Mouse (Mus musculus): Measurements from ENCODE around the gene Nthl1. TPM values are rescaled to one million over a fixed set of nuclear protein-coding genes. Genes with fewer than 3 reads are reported as not detected.
A peak's percentile ranks its signal among the peaks of the same experiment; 100 is the strongest.

Gene Nthl1
- total RNA-seq, 2 experiments from 2014 or later: 2.3 TPM

DNA sequence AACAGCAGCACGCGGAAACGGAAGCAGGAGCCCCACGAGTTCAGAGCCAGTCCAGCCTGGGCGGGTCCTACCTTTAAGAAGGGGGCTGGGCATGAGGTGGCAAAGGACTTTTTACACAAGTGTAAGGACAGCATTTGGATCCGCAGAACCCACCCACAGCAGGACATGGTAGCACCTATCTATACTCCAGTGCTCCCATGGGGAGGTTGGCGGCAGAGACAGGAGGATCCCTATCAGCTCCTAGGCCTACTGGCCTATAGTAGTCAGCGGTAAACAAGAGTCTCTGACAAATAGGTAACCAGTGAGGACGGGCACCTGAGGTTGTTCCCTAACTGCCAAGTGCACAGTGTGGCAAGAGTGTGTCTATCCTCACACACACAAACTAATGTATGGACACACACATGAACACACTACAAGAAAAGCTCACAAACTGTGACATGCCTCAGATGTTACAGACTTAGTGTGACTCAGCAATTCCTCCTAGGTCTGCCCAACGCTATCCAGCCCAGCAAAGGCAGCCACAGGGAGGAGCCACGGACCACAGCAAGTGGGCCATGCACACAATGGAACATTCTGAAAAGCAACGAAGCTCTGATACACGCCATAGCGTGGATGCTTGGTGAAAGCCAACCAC lies 14.8 kb upstream of the Nthl1 start:
- no peak for DNase-seq
- intact Hi-C loops (cut with DNase I): no loop called here

DNA sequence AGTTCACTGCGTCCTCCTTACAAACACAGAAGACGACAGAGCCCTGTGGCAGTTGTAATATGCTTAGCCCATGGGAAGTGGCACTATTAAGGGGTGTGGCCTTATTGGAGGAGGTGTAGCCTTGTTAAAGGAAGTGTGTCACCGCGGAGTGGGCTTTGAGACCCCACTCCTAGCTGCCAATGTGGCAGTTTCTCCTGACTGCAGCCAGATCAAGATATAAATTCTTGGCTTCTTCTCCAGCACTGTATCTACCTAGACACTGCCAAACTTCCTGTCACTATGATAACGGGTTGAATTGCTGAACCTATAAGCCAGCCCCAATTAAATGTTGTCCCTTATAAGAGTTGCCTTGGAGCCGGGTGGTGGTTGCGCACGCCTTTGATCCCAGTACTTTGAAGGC lies 7.0 kb upstream of the Nthl1 start:
- no peak for DNase-seq
- intact Hi-C loops (cut with DNase I): loop anchor here (5.0 kb wide), 1 partner anchor 93 kb away; the partner anchor contains the start of gene Rab26

- DNase-seq: peak; percentile 58 to 74
- intact Hi-C loops (cut with DNase I): loop anchor here (2.0 to 5.0 kb wide), 2 partner anchors 22 to 96 kb away; partner anchors contain the start of genes Rab26 and Slc9a3r2
Observed at GRCm38 (mm10) chr17:24628646-24629045, 3.8 kb upstream of the Nthl1 start.

- intact Hi-C loops (cut with DNase I): no loop called here
- no peak for DNase-seq
Observed at GRCm38 (mm10) chr17:24630072-24630471, 2.4 kb upstream of the Nthl1 start.

- peak; percentile 57 to 68 for DNase-seq
- intact Hi-C loops (cut with DNase I): no loop called here
Observed at GRCm38 (mm10) chr17:24632813-24633449, 451 bp downstream of the Nthl1 start.

- no peak for DNase-seq
- intact Hi-C loops (cut with DNase I): no loop called here
Observed at GRCm38 (mm10) chr17:24633831-24634230, 1.4 kb downstream of the Nthl1 start.

DNA sequence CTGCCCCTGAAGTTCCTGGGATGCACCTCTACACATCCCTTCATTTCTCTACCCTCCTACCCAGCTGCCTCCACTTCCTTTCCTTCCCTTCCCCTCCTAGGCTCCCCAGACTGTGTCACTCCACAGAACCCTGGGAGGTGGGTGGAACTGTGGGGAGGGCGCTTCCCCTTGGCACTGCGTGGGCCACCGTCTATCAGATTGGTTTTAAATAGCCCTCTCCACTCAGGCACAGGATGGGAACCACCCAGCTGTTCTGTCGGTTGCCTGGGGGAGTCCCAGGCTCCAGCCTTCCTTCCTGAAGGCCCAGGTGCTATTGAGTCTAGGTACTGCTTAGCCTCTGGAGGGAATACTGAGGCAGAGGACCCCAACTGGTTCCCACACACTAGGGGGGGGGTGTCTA lies 2.5 kb downstream of the Nthl1 start:
- intact Hi-C loops (cut with DNase I): no loop called here
- peak in 1 of 2 experiments; percentile 15 for DNase-seq

GRCm38 (mm10) chr17:24635694-24636093 lies 3.2 kb downstream of the Nthl1 start:
- DNase-seq: no peak
- intact Hi-C loops (cut with DNase I): no loop called here

DNA sequence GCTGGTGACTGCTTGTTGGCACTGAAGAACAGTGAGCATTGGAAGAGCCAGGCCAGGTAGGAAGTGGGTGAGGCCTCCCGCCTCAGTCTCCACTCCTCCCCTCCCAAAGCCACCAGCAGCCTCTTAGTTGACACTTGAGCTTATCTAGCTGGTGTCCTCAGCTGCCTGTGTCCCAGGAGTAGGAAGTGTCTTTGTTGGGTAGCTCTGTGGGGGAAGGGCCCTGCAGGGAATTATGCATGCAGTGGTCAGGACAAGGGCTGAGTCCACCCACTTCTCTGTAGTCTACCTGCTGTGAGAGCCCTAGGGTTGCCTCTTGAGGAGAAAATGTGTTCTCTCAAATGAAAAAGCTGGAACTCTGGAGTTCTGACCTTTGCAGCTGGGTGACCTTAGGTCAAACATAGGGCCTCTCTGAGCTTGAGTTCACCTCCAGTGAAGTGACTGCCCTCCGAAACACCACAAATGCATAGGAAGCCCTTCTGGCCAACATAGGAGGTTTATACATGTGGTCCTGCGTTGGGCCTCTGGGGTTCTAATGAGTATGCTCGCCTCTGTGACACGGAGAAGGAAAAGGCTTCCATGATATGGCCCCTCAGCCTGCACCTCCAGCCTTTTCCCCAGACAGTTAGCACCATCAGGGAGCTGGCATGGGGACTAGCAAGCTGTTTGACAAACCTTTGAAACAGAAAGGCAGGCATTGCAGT lies 4.5 kb downstream of the Nthl1 start:
- DNase-seq: no peak
- intact Hi-C loops (cut with DNase I): no loop called here

DNA sequence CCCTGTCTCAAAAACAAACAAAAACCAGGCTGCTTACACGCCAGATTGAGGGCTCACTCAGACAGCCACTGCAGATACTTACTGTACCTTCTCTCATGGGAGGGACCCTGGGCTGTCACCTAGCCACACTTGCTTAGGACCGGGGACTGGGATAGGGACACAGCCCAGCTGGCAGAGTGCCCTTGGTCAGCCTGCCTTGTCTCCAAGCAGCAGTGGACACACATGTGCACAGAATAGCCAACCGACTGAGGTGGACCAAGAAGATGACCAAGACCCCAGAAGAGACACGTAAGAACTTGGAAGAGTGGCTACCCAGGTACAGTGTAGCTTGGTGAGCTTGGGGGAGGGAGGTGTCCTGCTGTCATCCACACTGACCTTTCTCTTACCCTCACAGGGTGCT lies 5.7 kb downstream of the Nthl1 start:
- intact Hi-C loops (cut with DNase I): no loop called here
- no peak for DNase-seq

DNA sequence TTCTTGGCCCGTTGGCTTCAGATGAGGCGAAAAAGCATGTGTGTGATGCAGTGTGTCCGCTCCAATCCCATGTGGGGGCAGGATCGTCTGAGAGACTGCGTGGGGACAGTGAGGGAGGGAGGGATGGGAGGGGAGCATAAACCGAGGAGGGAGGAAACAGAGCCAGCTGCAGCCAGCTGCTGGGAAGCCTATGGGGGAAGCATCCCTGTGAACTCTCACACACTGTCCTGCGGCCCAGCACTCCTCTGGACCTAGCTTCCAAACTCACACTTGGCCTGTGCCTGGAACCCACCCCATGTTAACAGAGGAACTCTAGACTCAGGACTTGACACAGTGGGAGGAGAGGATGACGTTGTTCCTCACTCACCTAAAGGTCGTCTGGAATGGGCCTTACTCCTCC lies 6.4 kb downstream of the Nthl1 start:
- intact Hi-C loops (cut with DNase I): no loop called here

DNA sequence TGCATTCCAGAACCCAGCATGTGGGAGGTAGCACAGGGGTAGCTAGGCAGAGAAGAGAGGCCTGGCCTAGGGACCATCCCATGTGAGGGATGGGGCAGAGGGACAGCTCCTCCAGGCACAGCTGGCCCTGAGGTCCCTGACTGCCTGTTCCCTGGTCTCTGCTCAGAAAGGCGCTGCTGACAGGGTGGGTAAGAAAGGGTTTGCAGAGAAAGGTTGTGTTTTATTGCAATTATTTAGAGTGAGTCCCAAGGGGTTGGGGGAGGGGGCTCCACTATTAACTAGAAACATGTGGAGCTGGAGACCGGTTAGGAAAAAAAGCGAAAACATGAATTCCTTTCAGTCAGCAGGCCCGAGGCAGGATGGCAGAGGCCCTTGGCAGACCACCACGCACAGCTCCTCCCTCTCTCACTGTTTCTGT lies 7.1 kb downstream of the Nthl1 start:
- intact Hi-C loops (cut with DNase I): no loop called here
- DNase-seq: no peak

More for the DNA sequence above, 6.4 kb downstream of the Nthl1 start:
- peak in 1 of 2 experiments; percentile 20 for DNase-seq

GRCm38 (mm10) chr17:24640119-24640518 lies 7.6 kb downstream of the Nthl1 start:
- intact Hi-C loops (cut with DNase I): no loop called here
- DNase-seq: no peak

GRCm38 (mm10) chr17:24640581-24640980 lies 8.1 kb downstream of the Nthl1 start:
- intact Hi-C loops (cut with DNase I): no loop called here
- no peak for DNase-seq

DNA sequence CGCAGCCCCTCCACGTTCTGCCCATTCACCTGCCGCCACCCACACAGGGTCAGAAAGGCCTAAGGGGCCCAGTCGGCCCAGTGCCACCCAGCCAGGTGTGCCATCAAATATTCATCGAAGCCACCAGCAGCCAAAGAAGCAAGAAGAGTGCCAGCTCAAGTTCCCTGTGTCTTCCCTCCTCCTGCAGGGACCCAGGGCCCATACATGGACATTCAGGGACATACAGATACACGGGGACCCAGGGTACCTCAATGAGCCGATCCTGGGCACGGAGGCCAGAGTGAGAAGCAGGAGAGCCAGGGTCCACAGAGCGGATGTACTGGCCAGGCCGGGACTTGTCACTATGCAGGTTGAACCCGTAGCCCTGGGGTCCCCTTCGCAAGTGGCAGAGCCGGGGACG lies 9.5 kb downstream of the Nthl1 start:
- intact Hi-C loops (cut with DNase I): no loop called here
- DNase-seq: no peak

GRCm38 (mm10) chr17:24642791-24643343 lies 10.4 kb downstream of the Nthl1 start:
- intact Hi-C loops (cut with DNase I): no loop called here
- no peak for DNase-seq

- peak in 1 of 2 experiments; percentile 8 for DNase-seq
- intact Hi-C loops (cut with DNase I): no loop called here
Observed at GRCm38 (mm10) chr17:24644030-24644715, 11.7 kb downstream of the Nthl1 start.

DNA sequence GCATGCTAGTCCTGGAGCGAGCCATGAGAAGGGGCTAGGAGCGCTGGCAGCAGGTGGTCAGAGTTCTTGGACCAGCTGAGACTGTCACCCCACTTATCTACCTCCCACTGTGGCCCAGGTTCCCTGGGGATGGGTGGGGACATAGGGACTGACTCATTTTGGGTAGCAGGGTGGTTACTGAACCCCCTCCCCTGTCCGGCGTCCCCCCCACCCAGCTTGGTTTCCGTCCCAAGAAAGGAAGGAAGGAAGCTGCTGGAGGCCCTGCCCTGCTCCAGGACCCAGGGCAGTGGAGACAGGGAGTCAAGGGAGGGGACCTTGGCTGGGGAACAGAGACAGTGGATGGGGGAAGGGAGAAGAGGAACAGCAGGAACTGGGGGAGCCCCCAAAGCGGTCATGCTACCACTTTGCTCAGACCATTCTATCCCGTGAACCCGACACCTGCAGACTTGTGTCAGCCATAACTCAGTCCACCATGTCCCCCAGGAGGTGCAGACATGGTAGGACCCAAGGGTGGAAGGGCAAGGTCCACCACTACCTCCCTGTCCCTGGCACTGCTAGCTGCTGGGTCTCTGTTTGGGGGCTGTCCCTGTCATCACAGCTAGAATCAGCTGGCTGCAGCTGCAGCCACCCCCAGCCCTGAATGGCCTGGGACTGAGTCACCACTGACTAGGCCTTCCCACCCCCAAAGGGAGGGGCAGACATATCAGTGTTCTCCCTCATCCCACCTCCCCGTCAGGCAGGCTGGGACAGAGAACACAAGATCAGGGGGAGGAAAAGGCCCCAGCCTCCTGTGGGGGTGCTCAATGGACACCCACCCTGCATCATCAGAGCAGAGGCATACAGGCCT lies 12.6 kb downstream of the Nthl1 start:
- peak in 1 of 2 experiments; percentile 51 for DNase-seq
- intact Hi-C loops (cut with DNase I): no loop called here

GRCm38 (mm10) chr17:24645916-24646315 lies 13.4 kb downstream of the Nthl1 start:
- DNase-seq: no peak
- intact Hi-C loops (cut with DNase I): no loop called here

DNA sequence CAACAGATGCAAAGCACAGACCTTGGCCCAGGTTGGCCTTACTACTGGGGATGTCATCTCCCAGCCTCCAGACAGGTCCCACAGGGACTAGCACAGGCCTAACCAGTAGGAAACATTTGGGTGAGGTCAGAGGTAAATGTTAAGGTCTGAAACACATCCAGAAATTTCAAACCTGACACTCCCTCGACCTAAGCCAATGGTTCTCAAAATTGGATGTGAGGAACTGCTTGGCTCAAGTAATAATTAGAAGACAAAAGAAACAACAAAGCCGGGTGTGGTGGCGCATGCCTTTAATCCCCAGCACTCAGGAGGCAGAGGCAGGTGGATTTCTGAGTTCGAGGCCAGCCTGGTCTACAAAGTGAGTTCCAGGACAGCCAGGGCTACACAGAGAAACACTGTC lies 13.9 kb downstream of the Nthl1 start:
- DNase-seq: no peak
- intact Hi-C loops (cut with DNase I): no loop called here

Measured in gastrocnemius, postnatal 36 days (tissue).